Mouse (Mus musculus): Measurements from ENCODE around the gene Wasf2.
A peak's percentile ranks its signal among the peaks of the same experiment; 100 is the strongest.

Wasf2 gene

DNA sequence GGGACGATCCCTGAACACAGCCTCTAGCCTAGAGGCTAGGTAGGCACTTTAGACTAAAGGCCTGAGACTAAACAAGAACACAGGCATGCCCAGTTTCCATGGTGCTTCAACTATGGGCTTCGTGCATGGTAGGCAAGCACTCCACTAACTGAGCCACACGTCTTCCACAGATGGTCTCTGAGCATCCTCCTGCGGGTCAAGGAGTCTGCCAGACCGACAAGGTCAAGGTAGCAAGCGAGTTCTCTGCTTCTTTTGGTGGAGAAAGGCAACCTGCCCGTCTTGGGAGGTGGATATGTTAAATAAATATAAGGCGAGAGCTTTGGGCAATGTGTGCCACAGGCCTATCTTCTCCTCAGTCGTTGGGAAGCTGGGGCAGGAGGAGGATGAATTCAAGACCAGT lies 28.6 kb upstream of the Wasf2 start:
- no peak for DNase-seq

DNA sequence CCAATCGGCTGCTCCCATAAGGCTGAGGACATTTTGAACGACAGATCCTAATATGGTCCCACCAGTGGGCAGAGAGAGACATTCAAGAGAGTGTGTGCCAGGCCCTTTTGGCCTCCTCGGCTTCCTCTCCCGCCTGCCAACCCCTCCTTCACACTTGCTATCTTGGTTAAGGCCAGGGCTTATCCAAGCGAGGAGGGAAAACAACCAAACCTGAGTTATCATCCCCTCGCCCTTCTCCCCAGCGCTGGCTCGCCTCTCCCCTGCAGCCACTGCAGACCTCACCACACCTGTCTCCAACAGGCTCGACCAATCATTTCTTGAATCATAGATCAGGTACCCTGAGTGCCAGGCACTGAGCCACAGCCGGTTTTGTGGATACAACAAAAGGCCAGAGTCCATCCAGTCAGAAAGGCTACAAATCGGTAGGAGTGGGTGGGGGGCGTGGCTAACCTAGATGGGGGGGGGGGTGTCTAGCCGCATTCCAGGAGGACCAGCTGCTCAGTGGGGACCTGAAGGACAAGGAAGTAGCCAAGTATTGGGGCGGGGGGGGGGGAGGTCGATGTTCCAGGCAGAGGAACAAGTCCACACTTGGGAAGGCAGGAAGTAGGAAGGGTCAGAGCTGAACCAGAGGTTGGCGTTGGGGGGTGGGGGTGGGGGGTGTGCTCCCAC lies 26.6 kb upstream of the Wasf2 start:
- DNase-seq, result no peak

DNA sequence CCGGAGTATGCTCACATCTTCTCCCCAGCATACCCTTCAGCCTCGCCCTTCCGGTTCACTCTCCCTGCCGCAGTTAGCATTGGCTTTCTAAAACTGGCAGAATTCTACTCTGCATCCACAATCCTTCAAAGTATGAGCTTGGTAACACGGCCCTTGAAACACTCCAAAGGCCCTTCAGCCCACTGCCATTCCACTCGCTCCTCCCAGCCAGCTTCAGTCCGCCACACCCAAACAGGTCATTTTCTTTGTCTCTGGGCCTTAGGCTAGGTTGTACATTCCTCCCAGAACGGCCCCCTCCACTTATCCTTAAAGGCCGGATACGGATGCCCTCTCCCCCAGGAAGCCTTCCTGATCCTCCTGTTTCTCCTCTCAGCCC lies 26.1 kb upstream of the Wasf2 start:
- DNase-seq, result no peak

GRCm38 (mm10) chr4:133106691-133107090 lies 23.6 kb upstream of the Wasf2 start:
- no peak for DNase-seq

- no peak for DNase-seq
These were observed 22.5 kb upstream of the Wasf2 start for GRCm38 (mm10) chr4:133107788-133108281.

DNA sequence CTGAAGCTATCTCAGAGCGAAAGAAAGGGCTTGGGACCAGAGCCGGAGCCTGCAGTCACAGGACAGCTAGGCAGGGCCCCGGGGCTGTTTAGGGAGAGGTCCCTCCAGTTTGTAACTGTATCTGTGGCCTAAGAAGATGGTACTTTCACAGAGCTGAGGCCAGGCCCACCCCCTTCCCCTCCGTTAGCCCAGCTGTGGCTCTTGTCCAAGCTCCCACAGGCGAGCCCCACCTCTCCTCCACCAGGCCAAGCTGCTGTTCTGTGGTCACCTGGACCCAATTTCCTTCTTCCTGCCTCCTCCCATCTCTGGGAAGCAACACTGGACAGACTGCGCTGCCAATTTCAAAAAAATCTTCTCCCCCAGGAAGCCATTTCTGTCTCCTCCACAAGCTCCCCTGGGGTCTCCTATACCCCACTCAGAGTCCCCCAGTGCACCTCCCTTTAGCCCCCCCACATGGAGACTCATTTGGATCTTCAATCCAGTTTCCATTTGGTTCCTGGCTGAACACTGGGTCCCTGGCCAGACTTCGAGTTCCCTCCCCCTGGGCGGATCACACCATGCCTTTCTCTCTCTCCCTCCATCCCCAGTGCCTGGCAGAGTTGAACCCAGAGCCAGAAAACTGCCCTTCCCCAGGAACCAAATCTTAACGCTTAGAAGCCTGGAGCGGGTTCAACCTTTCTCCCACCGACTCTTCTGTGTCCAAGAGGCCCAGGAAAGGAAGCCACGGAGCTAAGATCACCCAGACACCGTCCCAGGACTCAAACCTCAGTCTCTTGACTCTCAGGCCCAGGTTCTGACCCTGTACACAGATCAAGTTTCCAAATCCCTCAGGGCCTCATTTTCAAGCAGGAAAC lies 21.6 kb upstream of the Wasf2 start:
- DNase-seq, result no peak

GRCm38 (mm10) chr4:133109335-133109801 lies 20.9 kb upstream of the Wasf2 start:
- no peak for DNase-seq

- DNase-seq, result no peak
These were observed 18.0 kb upstream of the Wasf2 start for GRCm38 (mm10) chr4:133112175-133112838.

- DNase-seq, result peak; percentile 21
These were observed 16.9 kb upstream of the Wasf2 start for GRCm38 (mm10) chr4:133113351-133113882.

- DNase-seq, result no peak
These were observed 15.5 kb upstream of the Wasf2 start for GRCm38 (mm10) chr4:133114762-133115161.

DNA sequence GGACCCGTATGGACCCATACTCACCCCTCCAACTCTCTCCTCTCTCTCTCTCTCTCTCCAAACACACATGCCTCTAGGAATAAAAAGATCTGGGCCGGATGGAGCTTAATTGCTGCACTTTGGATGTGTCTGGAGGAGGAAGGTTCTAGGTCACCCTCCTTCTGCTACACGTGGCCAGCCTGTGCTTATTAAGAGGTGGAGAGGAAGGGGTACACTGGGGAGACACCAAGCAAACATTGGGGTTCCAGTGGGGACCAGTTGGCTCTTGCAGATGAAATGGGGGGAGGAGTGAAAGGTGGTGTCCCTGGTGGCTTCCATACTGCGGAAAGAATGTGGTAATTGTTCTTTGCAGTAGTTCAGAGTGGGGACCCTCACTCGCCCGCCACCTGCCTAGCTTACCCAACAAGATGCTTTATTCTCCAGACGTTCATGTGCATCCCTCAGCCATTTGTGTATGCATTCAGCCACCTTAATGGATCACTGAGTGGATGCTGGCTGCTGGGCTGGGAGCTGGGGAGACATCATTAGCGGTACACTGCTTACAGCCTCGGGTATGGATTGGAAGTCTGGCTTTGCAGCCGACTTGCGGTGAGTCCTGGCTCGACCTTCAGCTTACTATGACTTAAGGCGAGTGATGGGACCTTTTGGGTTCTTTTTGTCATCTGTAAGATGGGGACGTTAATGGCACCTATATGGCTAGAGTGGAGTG lies 14.4 kb upstream of the Wasf2 start:
- no peak for DNase-seq

GRCm38 (mm10) chr4:133116756-133117470 lies 13.4 kb upstream of the Wasf2 start:
- DNase-seq, result no peak

DNA sequence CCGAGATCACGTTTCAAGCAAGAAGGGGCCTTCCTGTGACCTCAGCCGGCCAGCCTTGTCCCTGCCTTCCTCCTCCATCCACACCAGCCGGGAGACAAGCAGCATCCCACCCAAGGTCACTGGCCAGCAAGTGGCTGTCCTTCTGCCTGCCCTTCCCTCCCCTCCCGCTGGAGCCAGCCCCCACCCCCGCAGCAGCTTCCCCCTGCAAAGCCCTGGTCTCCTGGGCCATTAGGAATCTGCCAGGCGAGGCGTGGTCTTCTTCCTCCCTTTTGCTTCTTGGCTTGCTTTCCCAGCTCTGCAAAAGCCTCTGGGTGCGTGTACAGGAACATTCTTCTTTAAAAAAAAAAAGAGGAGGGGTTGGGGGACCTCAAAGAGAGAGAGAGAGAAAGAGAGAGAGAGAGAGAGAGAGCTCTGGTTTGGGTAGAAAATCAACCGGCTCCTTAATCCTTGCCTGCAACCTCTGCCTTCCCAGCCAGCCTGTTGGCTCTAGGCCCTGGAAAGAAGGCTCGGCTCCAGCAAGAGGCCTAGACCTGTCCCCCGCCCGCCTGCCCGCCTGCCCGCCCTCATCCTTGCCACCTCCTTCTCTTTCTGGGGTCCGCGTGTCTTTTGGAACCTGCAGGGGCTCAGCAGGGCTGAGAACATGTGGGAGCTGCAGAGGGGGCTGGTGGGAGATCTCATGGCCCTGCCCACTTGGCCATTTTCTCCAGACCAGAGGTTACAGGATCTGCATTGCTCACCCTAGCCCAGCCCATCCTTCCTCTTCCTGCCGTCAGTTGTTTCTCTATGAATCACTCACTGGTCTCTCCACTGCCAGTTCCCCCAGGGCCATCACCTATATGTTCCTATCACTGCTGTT lies 12.5 kb upstream of the Wasf2 start:
- DNase-seq, result no peak

DNA sequence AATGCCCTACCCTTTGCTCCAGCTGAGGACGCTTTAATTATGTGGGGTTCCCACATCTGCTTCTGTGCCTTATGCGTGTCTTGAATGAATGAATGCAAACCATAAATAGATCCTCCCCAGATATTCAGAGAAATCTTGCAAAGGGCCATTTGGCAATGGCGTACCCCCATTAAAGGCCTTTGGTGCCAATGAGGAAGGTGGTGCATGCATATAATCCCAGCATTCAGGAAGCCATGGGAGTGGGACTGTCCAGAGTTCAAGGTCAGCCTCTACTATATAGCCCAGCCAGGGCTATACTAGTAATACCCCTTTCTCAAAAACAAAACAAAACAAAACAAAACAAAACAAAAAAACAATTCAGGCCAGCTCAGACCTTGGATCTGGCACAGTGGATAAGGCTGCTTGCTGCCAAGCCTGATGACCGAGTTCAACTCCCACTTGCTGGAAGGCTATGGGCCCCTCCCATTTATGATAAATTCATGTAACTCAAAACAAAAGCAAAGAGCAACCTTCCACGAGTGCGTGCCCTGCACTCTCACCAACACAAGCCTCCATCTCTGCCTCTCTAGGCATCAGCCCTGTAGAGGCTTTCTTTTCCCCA lies 11.4 kb upstream of the Wasf2 start:
- DNase-seq, result no peak

GRCm38 (mm10) chr4:133119579-133119978 lies 10.7 kb upstream of the Wasf2 start:
- DNase-seq, result no peak

GRCm38 (mm10) chr4:133120833-133121321 lies 9.4 kb upstream of the Wasf2 start:
- DNase-seq, result peak; percentile 53

- no peak for DNase-seq
These were observed 8.9 kb upstream of the Wasf2 start for GRCm38 (mm10) chr4:133121416-133121815.

DNA sequence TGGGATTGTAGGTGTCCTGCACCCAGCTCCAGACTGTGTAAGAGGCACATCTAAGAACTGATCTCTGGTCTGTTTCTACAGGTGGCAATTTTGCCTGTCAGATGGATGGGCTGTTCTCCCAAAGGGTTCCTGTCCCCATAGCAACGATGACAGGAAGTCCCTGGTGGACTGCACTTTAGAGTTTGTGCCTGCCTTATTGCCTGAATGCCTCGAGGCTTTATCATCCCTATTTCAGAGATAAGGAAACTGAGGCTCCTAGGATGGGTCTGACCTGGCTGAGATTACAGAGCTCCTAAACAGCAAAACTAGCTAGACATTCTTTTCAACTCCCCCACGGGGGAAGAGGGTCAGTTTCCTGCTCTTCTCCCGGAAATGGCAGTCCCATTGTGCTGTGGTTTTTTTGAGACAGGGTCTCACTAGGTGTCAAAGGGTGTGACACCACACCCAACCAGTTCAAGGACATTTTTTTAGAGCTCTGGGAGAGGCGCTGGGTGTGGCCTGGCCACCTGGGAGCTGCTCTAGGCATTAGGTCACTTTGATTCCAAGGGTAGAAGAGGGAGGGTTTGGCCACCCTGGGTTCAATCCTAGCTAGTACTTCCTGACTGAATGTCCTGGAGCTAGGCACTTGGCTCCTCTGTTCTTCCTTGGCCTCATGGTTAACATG lies 8.2 kb upstream of the Wasf2 start:
- no peak for DNase-seq

GRCm38 (mm10) chr4:133127079-133127478 lies 3.2 kb upstream of the Wasf2 start:
- no peak for DNase-seq

GRCm38 (mm10) chr4:133127894-133128293 lies 2.4 kb upstream of the Wasf2 start:
- no peak for DNase-seq

Data from right cerebral cortex, postnatal 25 days (tissue).